Mouse (Mus musculus): ENCODE data around the gene Gm20605. TPM values are rescaled to one million over a fixed set of nuclear protein-coding genes. Genes with fewer than 3 reads are reported as not detected.

Gene Gm20605
- total RNA-seq, 2 experiments from 2014 or later: 5.5 to 11.7 TPM

GRCm38 (mm10) chr5:137682526-137682925 lies 53.6 kb downstream of the Gm20605 start:
- no peak for DNase-seq (ENCODE audit: low spot score in 2 of 2)
- intact Hi-C loops (cut with DNase I): loop anchor here (2.0 kb wide), 1 partner anchor 22 kb away; no protein-coding TSS in a partner anchor

DNA sequence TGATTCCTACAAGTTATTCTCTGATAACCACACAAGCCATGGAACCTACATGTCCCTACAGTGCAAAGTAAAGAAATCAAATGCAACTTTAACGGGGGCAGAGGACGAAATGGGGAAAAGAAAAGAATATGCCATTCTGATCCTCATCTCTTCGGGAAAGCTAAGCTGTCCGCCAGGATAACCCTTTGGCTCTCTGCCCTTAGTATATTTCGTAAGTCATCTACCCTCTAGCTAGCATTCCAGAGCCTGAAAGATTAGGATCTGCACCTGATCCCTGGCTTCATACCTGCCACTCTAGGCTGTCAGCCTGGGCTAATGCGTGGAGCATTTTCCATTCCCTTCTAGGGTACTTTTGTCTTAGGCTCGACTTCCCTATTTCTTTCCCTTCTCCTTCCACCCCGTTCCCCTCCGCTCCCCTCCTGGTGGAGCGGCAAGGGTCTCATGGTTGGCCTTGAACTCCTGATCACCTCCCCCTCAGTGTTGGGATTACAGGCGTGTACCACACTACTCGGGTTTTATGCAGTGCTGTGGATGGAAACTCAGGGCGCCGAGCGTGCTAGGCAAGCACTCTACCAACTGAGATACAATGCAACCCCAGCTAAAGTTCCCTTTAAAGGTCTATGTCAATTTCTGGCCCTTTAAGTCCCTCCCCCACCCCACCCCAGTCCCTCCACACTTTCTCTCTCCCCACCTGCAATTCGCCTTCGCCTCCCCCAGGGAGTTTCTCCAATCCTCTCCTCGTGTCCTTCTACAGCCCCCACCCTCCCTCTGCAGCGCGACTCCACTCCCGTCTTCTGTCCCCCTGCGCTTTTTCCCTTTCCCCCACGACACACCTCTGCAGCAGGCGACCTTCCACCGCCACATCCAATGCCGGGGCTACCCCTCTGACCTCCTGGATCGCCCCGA lies 54.7 kb downstream of the Gm20605 start:
- intact Hi-C loops (cut with DNase I): loop anchor here (1.0 to 2.0 kb wide), 2 partner anchors 23 to 51 kb away; no protein-coding TSS in a partner anchor
- peak in 1 of 2 experiments; percentile 26 for DNase-seq (ENCODE audit: low spot score in 2 of 2)

DNA sequence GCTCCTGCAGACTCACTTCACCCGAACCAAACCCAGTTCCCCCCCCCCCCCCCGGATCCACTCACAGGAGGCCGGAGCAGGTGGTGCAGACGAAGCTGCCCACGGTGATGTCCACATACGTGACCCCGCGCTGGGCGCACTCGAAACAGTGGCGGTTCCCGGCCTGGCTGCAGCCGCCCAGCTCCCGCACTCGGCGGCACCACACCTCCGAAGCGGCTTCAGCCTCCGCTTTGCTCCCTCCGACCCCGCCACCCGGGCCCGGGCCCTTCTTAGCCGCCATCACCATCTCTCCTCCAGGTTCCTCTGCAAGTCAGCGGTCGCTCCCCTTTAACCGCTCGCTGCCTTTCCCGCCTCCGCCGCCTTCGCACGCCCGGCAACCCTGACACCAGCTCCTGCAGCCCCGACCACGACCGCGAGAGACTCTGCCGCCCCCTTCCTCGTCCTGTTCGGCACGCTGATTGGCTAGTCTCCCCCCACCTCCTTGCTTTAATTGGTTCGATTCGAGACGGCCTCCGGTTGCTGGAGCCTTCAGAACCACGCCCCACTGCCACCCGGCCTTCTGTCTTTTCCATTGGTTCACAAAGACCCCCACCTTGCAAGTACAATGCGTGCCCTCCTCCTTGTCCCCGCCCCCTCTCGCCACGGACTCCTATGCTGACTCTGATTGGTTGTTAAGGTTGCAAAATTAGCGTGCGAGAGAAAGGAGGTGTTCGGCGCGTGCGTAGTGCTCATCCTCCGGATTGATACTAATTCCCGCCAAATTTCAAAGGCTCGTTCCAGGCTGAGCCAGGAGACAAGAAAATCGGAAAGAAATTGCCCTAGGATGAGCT lies 55.5 kb downstream of the Gm20605 start, which contains the start of gene Agfg2:
Agfg2 (minus strand) TSS at position 433 of the 830 bp plus-strand sequence.
- peak; percentile 98 to 99 for DNase-seq (ENCODE audit: low spot score in 2 of 2)
- intact Hi-C loops (cut with DNase I): loop anchor here (1.0 kb wide), 1 partner anchor 50 kb away; no protein-coding TSS in a partner anchor

GRCm38 (mm10) chr5:137685653-137686052 lies 56.7 kb downstream of the Gm20605 start:
- intact Hi-C loops (cut with DNase I): no loop called here
- DNase-seq (ENCODE audit: low spot score in 2 of 2): no peak

- no peak for DNase-seq (ENCODE audit: low spot score in 2 of 2)
- intact Hi-C loops (cut with DNase I): no loop called here
These were observed 57.3 kb downstream of the Gm20605 start for GRCm38 (mm10) chr5:137686127-137686790.

DNA sequence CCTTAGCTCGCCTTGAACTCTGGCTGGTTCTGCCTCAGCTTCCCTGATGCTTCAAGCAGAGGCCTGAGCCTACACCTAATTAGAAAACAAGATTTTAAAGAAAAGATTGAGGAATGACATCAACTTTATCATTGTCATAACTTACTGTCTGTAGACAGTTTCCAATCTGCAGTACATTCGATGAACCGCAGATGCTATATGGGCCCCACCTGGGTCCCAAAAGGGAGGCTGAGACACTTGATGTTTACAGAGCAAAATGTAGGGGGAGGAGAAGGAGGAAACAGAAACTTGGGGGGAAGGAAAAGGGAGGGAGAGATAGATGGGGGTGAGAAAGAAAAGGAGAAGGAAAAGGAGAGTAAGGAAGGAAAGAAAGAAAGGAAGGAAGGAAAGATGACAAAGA lies 61.0 kb downstream of the Gm20605 start:
- no peak for DNase-seq (ENCODE audit: low spot score in 2 of 2)
- intact Hi-C loops (cut with DNase I): no loop called here

GRCm38 (mm10) chr5:137690531-137690930 lies 61.6 kb downstream of the Gm20605 start:
- intact Hi-C loops (cut with DNase I): no loop called here
- DNase-seq (ENCODE audit: low spot score in 2 of 2): no peak

GRCm38 (mm10) chr5:137691881-137692280 lies 62.9 kb downstream of the Gm20605 start:
- DNase-seq (ENCODE audit: low spot score in 2 of 2): no peak
- intact Hi-C loops (cut with DNase I): no loop called here

Other genes with a start within 250 kb of the Gm20605 start
- gene Zan, start 152.1 kb upstream of the Gm20605 start, total RNA-seq (2021): under 1 TPM; 0.37 to 0.39 TPM
- 10 to 100 TPM; 33.6 to 36.1 TPM for gene Pop7, start 126.7 kb upstream of the Gm20605 start, total RNA-seq (2021)
- 10 to 100 TPM; 43.8 to 63.2 TPM for gene Gigyf1, start 110.6 kb upstream of the Gm20605 start, total RNA-seq (2021)
- not detected for gene Epo, start 95.9 kb upstream of the Gm20605 start, total RNA-seq (2021)
- 100 to 1,000 TPM; 582 to 667 TPM for gene Gnb2, start 95.7 kb upstream of the Gm20605 start, total RNA-seq (2021)
- gene Actl6b, start 75.7 kb upstream of the Gm20605 start, total RNA-seq (2021): 100 to 1,000 TPM; 109 to 115 TPM
- 10 to 100 TPM; 10.4 to 10.9 TPM for gene Tfr2, start 59.3 kb upstream of the Gm20605 start, total RNA-seq (2021)
- 10 to 100 TPM; 19.4 to 26.4 TPM for gene Mospd3, start 28.1 kb upstream of the Gm20605 start, total RNA-seq (2021)
- gene Pcolce, start 15.4 kb upstream of the Gm20605 start, total RNA-seq (2021): 10 to 100 TPM in 1 of 2 experiments, 1 to 10 TPM in 1; 8.6 to 14.9 TPM
- under 1 TPM; 0.20 to 0.25 TPM for gene Fbxo24, start 173 bp upstream of the Gm20605 start, total RNA-seq (2021)
- 10 to 100 TPM; 11.3 to 19.4 TPM for gene Lrch4, start 54 bp upstream of the Gm20605 start, total RNA-seq (2021)
- 1 to 10 TPM; 4.2 to 7.7 TPM for gene Sap25, start 12.2 kb downstream of the Gm20605 start, total RNA-seq (2021)
- under 1 TPM in 1 of 2 experiments, not detected in 1; 0.23 TPM for gene Irs3, start 16.5 kb downstream of the Gm20605 start, total RNA-seq (2021)
- gene Agfg2, start 55.6 kb downstream of the Gm20605 start, total RNA-seq (2021): 10 to 100 TPM; 41.7 to 42.0 TPM
- gene Nyap1, start 112.4 kb downstream of the Gm20605 start, total RNA-seq (2021): 10 to 100 TPM; 70.1 to 79.5 TPM
- gene Tsc22d4, start 116.6 kb downstream of the Gm20605 start, total RNA-seq (2021): 100 to 1,000 TPM; 166 to 203 TPM
- gene Ppp1r35, start 149.7 kb downstream of the Gm20605 start, total RNA-seq (2021): 10 to 100 TPM; 23.5 to 28.6 TPM
- gene Mepce, start 158.5 kb downstream of the Gm20605 start, total RNA-seq (2021): 10 to 100 TPM; 33.5 to 42.8 TPM
- 1 to 10 TPM; 4.6 to 7.2 TPM for gene Zcwpw1, start 158.6 kb downstream of the Gm20605 start, total RNA-seq (2021)
- under 1 TPM in 1 of 2 experiments, not detected in 1; 0.20 TPM for gene Pilra, start 207.1 kb downstream of the Gm20605 start, total RNA-seq (2021)
- not detected for gene Pilrb1, start 228.9 kb downstream of the Gm20605 start, total RNA-seq (2021)
- not detected for gene Pilrb2, start 242.6 kb downstream of the Gm20605 start, total RNA-seq (2021)

Data from left cerebral cortex, postnatal 36 days (tissue).